Mouse (Mus musculus) CH12.LX (cell line): ENCODE results near the gene Gm45716.

Source experiments
- CHD1 ChIP-seq: IDR thresholded peaks from 2 replicates; pipeline ENCODE4 v1.6.1; 2012; ENCODE audit warnings: low read depth, low read length, improper control_type of control experiment, inconsistent platforms
- CHD2 ChIP-seq: IDR thresholded peaks from 2 replicates; pipeline ENCODE4 v1.6.1; 2011; ENCODE audit warnings: low read length, improper control_type of control experiment
- CTCF ChIP-seq, 2 experiments: IDR thresholded peaks in 1 of 2; conservative IDR thresholded peaks in 1 of 2; 2 replicates each; pipeline ENCODE4 v1.5.1; 2011 to 2012; ENCODE audit warnings: low read depth in 2 of 2, low read length in 2 of 2, improper control_type of control experiment in 1 of 2, inconsistent platforms in 1 of 2, mild to moderate bottlenecking in 1 of 2, moderate library complexity in 1 of 2
- E2F4 ChIP-seq: IDR thresholded peaks from 2 replicates; pipeline ENCODE4 v1.6.1; 2011; ENCODE audit warnings: low read depth, low read length, improper control_type of control experiment; ENCODE audit not compliant: insufficient replicate concordance
- HCFC1 ChIP-seq: IDR thresholded peaks from 2 replicates; pipeline ENCODE4 v1.6.1; 2012; ENCODE audit warnings: low read depth, mild to moderate bottlenecking, inconsistent platforms, low read length, improper control_type of control experiment
- JUND ChIP-seq: conservative IDR thresholded peaks from 2 replicates; pipeline ENCODE4 v1.6.1; 2011; ENCODE audit warnings: low read depth, low read length, improper control_type of control experiment
- POLR2A ChIP-seq: IDR thresholded peaks from 2 replicates; pipeline ENCODE4 v1.6.1; 2011; ENCODE audit warnings: low read depth, mild to moderate bottlenecking, improper control_type of control experiment, low read length
- SMC3 ChIP-seq: IDR thresholded peaks from 2 replicates; pipeline ENCODE4 v1.6.1; 2011; ENCODE audit warnings: low read depth, low read length, improper control_type of control experiment
- TCF12 ChIP-seq: IDR thresholded peaks from 2 replicates; pipeline ENCODE4 v1.6.1; 2014; ENCODE audit warnings: low read depth, mild to moderate bottlenecking, inconsistent platforms, low read length, improper control_type of control experiment
- UBTF ChIP-seq: IDR thresholded peaks from 2 replicates; pipeline ENCODE4 v1.6.1; 2012; ENCODE audit warnings: low read depth, mild to moderate bottlenecking, inconsistent platforms, low read length, improper control_type of control experiment, moderate library complexity
- USF1 ChIP-seq: IDR thresholded peaks from 2 replicates; pipeline ENCODE4 v1.6.1; 2014; ENCODE audit warnings: low read depth, mild to moderate bottlenecking, inconsistent platforms, low read length, improper control_type of control experiment

- TF ChIP-seq CTCF (conservative IDR thresholded peaks at IDR 0.05 in 1 of 2, IDR thresholded peaks at IDR 0.05 in 1 of 2; ENCODE audit: low read depth in 2 of 2, low read length in 2 of 2) (no peak), POLR2A (no peak), TCF12 (no peak), UBTF (no peak), SMC3 (no peak), JUND (no peak), E2F4 (no peak), HCFC1 (no peak), USF1 (no peak), CHD1 (no peak), CHD2 (no peak)
These were observed 45.2 kb downstream of the Gm45716 start for GRCm38 (mm10) chr11:90232685-90233084.
